Mouse (Mus musculus) adrenal gland, postnatal 10 days (tissue): ENCODE measurements at regions not wholly inside any gene's neighbourhood (a gene's known extent, or its start where the extent isn't known, plus 50 kb on each side); places are given as distances from the start of the nearest gene placed in this dataset.

Source experiments
- DNase-seq: peaks from one replicate; pipeline ENCODE4 v3.0.0; 2021; ENCODE audit warnings: mixed read lengths

DNA sequence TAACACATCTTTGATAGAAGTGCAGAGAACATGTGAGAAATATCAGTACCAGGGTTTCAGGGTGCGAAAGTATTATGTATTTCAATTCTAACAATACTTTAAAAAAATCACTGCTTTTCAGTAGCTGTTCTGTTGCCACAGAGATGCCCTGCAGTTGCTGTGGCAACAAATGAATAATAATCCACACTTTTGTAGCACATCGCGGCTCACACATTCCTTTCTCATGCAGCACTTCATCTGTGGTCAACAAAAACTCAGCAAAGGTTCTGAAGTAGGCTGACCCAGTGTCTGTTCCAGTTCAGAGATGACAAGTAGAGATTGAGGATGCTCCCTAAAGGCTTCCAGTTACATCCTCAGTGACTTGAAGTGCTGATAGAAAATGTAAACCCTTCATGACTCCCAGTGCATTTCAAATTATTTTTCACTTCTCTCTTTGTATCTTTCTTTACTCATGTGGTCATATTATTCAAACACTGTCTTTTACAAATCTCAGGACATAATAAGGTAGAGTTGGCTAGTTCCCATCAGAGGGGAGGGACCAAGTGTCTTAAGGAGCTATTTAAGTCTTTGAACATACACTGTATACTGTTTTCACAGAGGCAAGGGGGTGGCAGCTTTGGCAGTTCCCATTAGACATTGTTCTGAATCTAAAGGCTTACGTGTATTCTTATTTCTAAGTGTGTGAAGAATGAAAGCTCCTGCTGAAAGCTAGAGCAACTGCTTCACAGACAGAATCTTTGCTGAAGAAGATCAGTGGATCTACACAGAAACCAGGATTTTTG, 460.6 kb upstream of the Slit2 start:
- no peak for DNase-seq

DNA sequence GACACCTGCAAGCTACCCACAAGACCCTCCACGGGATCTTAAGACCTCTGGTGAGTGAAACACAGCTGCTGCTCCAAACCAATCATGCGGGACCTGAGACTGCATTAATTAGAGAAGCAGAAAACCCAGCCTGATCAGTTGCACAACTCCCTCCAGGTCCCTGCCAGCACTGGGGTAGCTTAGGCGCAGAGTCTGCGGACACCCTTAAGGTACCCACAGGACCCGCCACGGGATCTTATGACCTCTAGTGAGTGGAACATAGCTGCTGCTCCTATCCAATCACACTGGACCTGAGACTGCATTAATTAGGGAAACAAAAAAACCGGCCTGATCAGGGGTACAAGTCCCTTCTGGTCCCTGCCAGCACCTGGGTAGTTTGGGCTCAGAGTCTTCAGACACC, 454.3 kb upstream of the Slit2 start:
- DNase-seq, result no peak

DNA sequence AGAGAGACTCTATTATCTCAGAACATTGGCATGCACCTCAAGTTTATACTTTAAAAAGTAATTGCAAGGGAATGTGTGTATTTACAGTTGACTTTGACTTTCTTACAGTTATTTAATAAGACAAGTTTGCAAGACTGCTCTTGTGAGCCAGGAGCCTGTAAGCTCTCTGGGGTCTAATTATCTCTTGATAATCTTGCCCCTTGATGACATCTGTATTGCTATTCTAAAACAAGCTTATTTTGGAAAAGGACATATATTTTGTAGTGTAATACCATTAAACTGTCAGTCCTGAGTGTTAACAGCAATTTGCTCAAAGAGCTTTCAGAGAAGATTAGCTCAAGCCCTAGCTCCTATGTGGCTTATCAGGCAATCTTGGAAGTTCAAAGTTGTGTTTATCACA, 445.4 kb upstream of the Slit2 start:
- DNase-seq, result no peak

DNA sequence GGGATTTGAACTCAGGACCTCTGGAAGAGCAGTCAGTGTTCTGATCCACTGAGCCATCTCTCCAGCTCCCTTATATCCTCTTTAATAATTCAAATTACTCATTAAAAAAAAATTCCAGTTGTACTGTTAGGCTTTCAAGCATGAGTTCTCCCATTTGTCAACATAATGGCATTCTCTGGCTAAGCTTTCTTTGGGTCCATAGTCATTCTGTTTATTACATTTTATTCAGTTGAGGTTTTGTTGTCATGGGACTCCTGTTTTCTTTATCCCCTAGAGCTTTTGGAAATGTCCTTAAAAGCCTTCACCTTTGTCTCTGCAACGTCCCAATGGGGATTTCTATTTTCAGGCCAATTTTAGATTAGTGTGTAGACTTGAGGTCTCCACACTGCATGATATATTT, 440.7 kb upstream of the Slit2 start:
- DNase-seq, result no peak

DNA sequence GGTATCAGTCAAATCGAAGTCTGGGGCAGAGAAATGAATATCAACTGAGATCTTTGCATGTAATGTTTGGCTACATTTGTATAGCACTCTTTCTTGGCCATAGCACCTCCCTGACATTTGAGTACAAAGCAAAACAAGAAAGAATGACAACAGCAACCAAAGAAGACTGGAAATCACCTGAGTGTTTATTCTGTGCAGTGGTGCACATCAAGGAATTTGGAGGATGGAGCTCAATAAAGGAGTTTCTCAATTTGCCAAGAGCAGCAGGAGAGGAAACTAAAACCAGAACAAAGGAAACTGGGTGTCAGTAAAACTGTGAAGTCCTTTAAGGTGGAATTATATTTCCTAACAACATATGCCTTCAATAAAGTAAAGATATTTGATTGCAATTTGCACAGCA, 426.2 kb upstream of the Slit2 start:
- DNase-seq, result no peak

DNA sequence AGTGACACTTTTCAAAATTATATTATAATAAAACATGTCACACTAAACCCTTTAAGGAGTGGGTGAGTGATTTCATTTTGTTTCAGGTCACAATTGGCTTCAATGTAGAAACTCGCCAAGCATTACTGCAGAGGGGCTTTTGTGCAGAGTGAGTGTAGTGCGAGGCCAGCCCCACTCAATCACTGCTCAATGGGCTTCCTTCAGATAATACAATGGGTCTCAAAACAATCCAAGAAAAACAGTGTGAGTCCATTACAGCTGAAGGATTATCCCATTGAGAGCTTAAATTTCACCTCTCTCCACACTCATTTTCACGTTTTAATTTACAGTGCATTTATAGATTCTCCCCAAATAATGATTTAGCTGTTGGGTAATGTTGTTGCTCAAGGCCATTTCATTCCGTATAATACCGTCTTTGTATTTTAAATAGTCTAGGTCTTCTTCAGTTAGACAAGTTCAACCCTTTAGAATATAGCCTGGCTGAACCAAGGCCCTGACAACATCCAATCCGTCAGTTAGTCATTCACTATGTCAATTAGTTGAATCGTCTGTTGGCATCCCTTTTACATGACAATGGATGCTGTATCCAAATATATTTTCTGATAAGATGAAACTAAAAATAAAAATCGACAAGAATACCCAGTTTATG, 425.7 kb upstream of the Slit2 start:
- DNase-seq, result no peak
